Mouse (Mus musculus) B cell, adult 62 days (primary cell): ENCODE results near the gene Rpp25. TPM values are rescaled to one million over a fixed set of nuclear protein-coding genes. Genes with fewer than 3 reads are reported as not detected.

Experiments
- total RNA-seq: library from RNA; stranded (reverse); gene quantifications from 4 replicates; pipeline ENCODE4 v1.2.4, GENCODE M21; 2023

Rpp25 gene
- 0.43 to 0.95 TPM in 2 of 4 replicates, not detected in the others for total RNA-seq

DNA sequence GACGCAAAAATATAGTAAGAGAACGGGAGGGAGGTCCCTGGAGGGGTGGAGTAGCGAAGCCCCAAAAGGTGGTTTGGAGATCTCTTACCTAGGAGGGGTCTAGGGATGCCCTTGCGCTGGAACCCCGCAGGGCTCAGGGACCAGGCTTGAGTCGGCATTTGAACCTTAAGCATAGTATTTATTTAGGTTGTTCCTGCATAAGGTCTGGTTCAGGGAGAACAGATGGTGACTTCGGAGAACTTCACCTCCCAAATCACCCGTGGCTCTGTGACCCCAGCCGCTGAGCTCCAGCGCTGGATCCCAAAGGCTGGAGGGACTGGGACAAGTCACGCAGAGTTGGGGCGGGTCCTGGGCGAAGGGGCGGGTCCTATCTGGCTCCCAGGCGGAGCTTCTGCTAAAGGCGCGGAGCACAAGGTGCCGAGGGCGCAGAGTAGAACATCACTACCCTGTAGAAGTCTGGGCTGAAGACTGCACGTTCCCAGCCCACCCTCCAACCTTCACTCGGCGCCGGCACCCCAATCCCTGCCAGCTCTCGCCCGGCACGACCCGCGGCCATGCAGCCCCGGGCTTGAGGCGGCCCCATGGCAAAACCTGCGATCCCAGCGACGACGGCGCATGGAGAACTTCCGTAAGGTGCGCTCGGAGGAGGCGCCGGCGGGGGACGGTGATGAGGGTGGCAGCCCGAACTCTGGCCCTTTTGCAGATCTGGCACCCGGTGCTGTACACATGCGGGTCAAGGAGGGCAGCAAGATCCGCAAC, at the start of gene Rpp25:
Gene Rpp25 (plus strand): TSS at position 405 of the 759 bp plus-strand sequence.

GRCm38 (mm10) chr9:57467896-57468549, 35.8 kb upstream of the Rpp25 start, which contains the start of gene Scamp5:
Gene Scamp5, minus strand, starts transcription at chr9:57468060.

DNA sequence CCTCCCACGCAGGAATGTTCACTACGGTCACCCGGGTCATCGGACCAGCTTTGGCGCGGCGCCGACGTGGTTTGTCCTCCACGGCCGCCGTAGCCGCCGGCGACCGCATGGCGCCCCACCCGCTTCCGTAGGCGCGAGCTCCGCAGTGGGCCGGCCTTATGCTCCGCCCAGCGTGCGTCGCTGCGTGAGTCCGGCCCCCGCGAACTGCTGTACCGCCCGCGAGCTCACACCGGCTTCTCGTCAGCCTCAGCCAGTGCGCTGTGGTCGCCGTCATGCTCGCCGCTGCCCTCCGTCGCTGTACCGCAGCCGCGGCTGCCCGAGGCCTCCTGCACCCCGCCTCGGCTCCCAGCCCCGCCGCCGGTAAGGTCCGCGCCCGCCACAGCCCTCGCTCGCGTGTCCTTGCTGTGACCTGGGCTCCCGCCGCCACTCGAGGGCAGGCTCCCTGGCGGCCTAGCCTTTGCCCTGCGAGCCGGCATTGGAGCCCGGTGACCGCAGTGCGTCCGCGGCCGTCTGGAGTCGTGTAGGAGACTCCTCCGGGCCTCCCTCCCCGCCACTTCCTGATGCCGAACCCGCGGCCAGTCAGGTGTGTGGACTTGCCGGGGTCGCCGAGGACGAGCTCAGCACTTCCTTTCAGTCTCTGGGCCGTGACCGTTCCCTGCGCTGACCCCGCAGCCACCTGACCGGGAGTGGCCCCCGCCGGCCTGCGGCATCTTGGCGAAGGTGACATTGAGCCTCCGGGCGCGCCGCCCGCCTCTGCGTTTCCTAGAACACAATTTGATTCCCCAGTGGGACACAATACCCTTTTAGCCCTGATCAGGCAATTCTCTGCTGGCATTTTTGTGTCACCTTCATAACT, 17.5 kb downstream of the Rpp25 start, which contains the start of gene Cox5a:
Gene Cox5a (plus strand): TSS at position 219 of the 856 bp plus-strand sequence.

DNA sequence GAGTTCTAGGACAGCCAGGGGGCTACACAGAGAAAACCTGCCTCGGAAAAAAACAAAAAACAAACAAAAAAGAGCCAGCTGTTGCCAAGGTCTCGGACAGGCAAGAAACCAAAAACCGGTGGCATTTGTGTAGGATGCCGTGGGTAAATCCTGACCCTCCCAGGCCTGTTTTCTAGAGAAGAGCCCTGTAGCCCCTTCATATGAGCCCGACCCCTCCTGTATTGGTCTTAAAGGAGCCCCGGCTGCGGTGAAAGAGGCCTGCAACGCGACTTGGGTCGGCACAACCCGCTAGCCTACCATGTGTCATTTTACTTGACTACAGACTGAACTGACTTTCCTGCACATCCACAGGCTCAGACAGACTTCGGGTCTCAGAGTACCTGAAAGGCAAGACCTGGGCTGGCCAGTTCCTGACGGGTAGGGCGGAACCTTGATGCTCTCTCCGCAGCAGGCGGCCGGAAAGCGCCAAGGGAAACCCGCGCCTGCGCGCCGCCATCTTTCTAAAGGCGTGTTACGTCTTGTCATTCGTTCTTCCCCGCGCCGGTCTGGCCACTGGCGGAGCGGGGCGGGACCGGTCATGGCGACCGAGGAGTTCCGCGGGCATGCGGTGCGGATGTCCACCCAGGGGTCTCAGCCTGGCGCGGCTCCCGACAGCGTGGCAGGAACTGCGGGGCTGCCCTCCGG, 33.4 kb downstream of the Rpp25 start, which contains the start of gene Fam219b:
Gene Fam219b (plus strand): TSS at position 485 of the 684 bp plus-strand sequence.

GRCm38 (mm10) chr9:57552139-57552887, 48.5 kb downstream of the Rpp25 start, which contains the start of gene Mpi:
Gene Mpi, minus strand, starts transcription at chr9:57552763.

Other genes starting within 250 kb of the Rpp25 start
- gene 1700017B05Rik, start 241.4 kb upstream of the Rpp25 start, total RNA-seq, result 179 to 204 TPM (median 189 TPM) in 4 replicates
- gene Ppcdc, start 63.9 kb upstream of the Rpp25 start, total RNA-seq, result 74.8 to 88.2 TPM (median 80.7 TPM) in 4 replicates
- 0.30 to 0.57 TPM (median 0.53 TPM) in 3 of 4 replicates, not detected in the other for gene Scamp5, start 36.0 kb upstream of the Rpp25 start, total RNA-seq
- 84.0 to 104 TPM (median 98.3 TPM) in 4 replicates for gene Cox5a, start 17.2 kb downstream of the Rpp25 start, total RNA-seq
- 11.6 to 15.8 TPM (median 11.9 TPM) in 4 replicates for gene Fam219b, start 33.5 kb downstream of the Rpp25 start, total RNA-seq
- 9.3 to 11.6 TPM (median 11.3 TPM) in 4 replicates for gene Mpi, start 48.7 kb downstream of the Rpp25 start, total RNA-seq
- 114 to 133 TPM (median 125 TPM) in 4 replicates for gene Scamp2, start 56.9 kb downstream of the Rpp25 start, total RNA-seq
- 88.8 to 105 TPM (median 91.0 TPM) in 4 replicates for gene Ulk3, start 85.4 kb downstream of the Rpp25 start, total RNA-seq
- 0.21 to 0.27 TPM in 2 of 4 replicates, not detected in the others for gene Cplx3, start 102.3 kb downstream of the Rpp25 start, total RNA-seq
- gene Lman1l, start 116.7 kb downstream of the Rpp25 start, total RNA-seq, result 0.50 to 0.69 TPM (median 0.58 TPM) in 4 replicates
- gene Csk, start 149.6 kb downstream of the Rpp25 start, total RNA-seq, result 505 to 571 TPM (median 559 TPM) in 4 replicates
- gene Cyp1a2, start 179.7 kb downstream of the Rpp25 start, total RNA-seq, result not detected in 4 replicates
- gene Cyp1a1, start 183.9 kb downstream of the Rpp25 start, total RNA-seq, result not detected in 4 replicates
- 20.1 to 22.5 TPM (median 20.7 TPM) in 4 replicates for gene Edc3, start 204.5 kb downstream of the Rpp25 start, total RNA-seq